Mouse (Mus musculus): ENCODE results near the gene Cox19.

The Cox19 gene

GRCm38 (mm10) chr5:139294089-139294488, 57.1 kb downstream of the Cox19 start:
- DNase-seq (ENCODE audit: extremely low spot score): no peak

GRCm38 (mm10) chr5:139291811-139292560, 59.2 kb downstream of the Cox19 start:
- no peak for DNase-seq (ENCODE audit: extremely low spot score)

GRCm38 (mm10) chr5:139290467-139291259, 60.6 kb downstream of the Cox19 start:
- DNase-seq (ENCODE audit: extremely low spot score): no peak

- DNase-seq (ENCODE audit: extremely low spot score): no peak
Observed at GRCm38 (mm10) chr5:139288591-139288990, 62.6 kb downstream of the Cox19 start.

- DNase-seq (ENCODE audit: extremely low spot score): no peak
Observed at GRCm38 (mm10) chr5:139287787-139288186, 63.4 kb downstream of the Cox19 start.

- no peak for DNase-seq (ENCODE audit: extremely low spot score)
Observed at GRCm38 (mm10) chr5:139287099-139287498, 64.1 kb downstream of the Cox19 start.

Data from embryo, embryonic 9.5 days (tissue).